Mouse (Mus musculus) forebrain, embryonic 16.5 days (tissue): ENCODE measurements around the gene Mpi. TPM values are rescaled to one million over a fixed set of nuclear protein-coding genes. Genes with fewer than 3 reads are reported as not detected.

ENCODE experiments used
- ATAC-seq: fragments of 200-750 bp; cut with Nextera tagmentation; 2 replicates; pipeline ENCODE4 v1.8.0; 2017; ENCODE audit warnings: mild to moderate bottlenecking, moderate library complexity
- H3K27ac ChIP-seq: fragments of 300-500 bp; sonication (generic); 2 replicates; pipeline ENCODE4 v1.5.1; 2014; ENCODE audit warnings: low read length, control low read depth
- H3K27me3 ChIP-seq: fragments of 300-500 bp; sonication (generic); replicated peaks from 2 replicates; pipeline ENCODE4 v1.6.1; 2014; ENCODE audit warnings: low read length; ENCODE audit not compliant: control insufficient read depth, insufficient read depth
- H3K36me3 ChIP-seq: fragments of 300-500 bp; sonication (generic); 2 replicates; pipeline ENCODE4 v1.6.1; 2014; ENCODE audit not compliant: control insufficient read depth, insufficient read depth
- H3K4me1 ChIP-seq: fragments of 300-500 bp; sonication (generic); replicated peaks from 2 replicates; pipeline ENCODE4 v1.6.1; 2014; ENCODE audit warnings: low read length; ENCODE audit not compliant: control insufficient read depth, insufficient read depth
- H3K4me2 ChIP-seq: fragments of 300-500 bp; sonication (generic); 2 replicates; pipeline ENCODE4 v1.6.1; 2014; ENCODE audit warnings: mild to moderate bottlenecking, low read length, control low read depth
- H3K4me3 ChIP-seq: fragments of 300-500 bp; sonication (generic); replicated peaks from 2 replicates; pipeline ENCODE4 v1.5.1; 2014; ENCODE audit warnings: mild to moderate bottlenecking, low read length, control low read depth
- H3K9ac ChIP-seq: fragments of 300-500 bp; sonication (generic); replicated peaks from 2 replicates; pipeline ENCODE4 v1.6.1; 2014; ENCODE audit warnings: low read depth, low read length, control low read depth
- H3K9me3 ChIP-seq: fragments of 300-500 bp; sonication (generic); 2 replicates; pipeline ENCODE4 v1.6.1; 2016; ENCODE audit warnings: low read length; ENCODE audit not compliant: control insufficient read depth
- WGBS: fragments of 180-500 bp; shearing (Covaris S2); extraction: QIAGEN DNeasy Blood & Tissue Kit; methylation state at CpG from one replicate; pipeline ENCODE4 v1.1.7; 2014; 5-methylcytosine and 5-hydroxymethylcytosine counted together
- polyA plus RNA-seq: library from polyadenylated mRNA; unstranded; fragments of >200 nt; fragmentation: Nextera tagmentation; extraction: Ambion mirVana; gene quantifications from 2 replicates; pipeline ENCODE4 v1.2.1, GENCODE M21; 2015

The Mpi gene
- polyA plus RNA-seq, 1 experiment from 2014 or later: 73.7 TPM

DNA sequence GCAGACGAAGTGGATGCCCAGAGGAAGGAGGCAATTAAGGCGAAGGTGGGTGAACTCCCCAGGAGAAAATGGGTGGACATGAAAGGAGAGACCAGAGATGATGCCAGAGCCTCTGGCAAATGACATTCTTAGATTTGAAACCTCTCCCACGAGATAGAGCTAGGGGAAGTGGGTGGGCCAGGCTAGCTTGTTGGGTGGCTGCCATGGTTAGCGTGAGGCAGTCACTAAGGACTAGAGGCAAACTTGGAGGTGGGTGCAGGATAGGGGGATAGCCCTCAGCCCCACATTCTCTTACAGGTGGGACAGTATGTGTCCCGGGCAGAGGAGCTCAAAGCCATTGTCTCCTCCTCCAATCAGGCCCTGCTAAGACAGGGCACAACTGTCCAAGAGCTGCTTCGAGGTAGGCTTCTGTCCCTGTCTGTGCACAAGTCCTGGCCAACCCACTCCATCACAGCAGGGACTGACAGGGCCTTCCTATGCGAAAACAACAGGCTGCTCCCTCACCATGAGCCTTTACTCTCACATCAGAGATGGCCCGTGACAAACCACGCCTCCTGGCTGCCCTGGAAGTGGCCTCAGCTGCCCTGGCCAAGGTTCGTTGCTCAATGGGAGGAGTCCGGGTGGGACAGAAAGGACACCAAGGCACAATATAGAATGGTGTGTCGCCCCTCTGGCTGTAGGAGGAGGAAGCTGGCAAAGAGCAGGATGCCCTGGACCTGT, 41.1 kb upstream of the Mpi start:
- no peak overlapping the region for H3K4me3 ChIP-seq
- 58% methylated on average over 12 of the region's 12 CpGs for WGBS
- no peak for ATAC-seq

DNA sequence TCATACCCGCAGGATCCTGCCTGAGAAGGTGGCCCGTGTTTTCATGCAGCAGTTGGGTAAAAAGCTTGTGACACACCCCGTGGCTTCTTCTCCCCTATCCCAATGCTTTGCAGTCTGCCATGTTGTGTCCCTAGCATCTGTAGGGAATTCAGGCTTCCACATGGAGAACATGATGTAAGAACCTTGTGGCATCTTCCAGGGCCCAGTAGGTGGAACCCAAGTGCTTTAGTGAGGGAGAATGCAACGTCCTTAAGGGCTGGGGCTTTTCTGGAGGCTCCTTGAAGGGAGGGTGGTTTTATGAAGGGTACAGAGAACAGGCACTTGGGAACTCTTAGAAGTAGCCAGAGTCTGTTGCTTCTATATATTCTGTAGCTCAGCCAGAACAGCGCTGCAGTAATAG, 38.2 kb upstream of the Mpi start:
- Histone ChIP-seq H3K9ac (no peak overlapping the region), H3K4me3 (no peak overlapping the region), H3K27me3 (no peaks in the 10 kb centered on the region), H3K4me2 (no peak overlapping the region; the same call in 1 of the 2 replicates), H3K27ac (no peak overlapping the region), H3K4me1 (peaks cover 15% of the 10 kb centered on the region), H3K36me3 (peaks cover 10% of the 10 kb centered on the region), H3K9me3 (no peaks in the 10 kb centered on the region)
- no peak for ATAC-seq
- WGBS: 36% methylated on average over 5 of the region's 5 CpGs

More for the DNA sequence above, 41.1 kb upstream of the Mpi start:
- Histone ChIP-seq H3K4me2 (no peak overlapping the region), H3K27me3 (no peaks in the 10 kb centered on the region), H3K9me3 (no peaks in the 10 kb centered on the region), H3K4me1 (peaks cover 15% of the 10 kb centered on the region), H3K36me3 (peaks cover 7% of the 10 kb centered on the region), H3K9ac (no peak overlapping the region), H3K27ac (no peak overlapping the region)

DNA sequence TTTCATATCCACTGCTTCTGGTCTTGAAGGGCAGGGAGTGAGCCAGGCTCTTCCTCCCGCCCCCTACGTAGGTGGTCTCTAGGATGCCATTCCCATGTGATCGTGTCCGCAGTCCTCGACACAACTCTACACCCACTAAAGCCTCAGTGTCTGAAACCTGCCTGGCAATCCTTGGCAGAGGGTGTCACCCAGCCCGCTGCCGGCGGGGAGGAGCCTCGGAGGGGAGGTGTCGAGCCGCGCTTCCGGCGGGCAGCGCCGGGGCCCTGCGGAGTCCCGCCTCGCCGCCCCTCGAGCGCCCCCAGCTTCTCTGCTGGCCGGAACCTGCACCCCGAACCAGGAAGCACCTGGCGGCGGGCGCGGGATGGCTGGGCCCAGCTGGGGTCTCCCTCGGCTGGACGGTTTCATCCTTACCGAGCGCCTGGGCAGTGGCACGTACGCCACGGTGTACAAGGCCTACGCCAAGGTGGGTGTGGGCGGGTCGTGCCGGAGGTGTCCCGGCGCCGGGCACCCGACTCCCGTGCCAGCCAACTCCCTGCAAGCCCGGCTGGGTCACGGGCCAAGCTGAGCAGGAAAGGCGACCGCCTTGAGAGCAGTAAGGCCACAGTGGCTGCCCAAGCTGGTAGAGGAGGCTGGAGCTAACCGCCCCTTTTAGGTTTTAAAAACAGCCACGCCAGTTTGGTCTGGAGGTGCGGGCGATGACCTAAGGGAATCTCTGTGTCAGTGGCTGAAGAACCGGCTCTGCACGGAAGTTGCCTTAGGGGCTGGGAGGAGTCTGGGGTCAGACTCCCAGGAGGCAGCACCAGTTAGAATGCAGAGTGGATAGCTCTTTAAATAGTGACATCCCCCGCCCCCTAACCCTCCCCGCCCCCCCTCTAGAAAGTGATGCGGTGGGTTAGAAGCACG, 36.9 kb upstream of the Mpi start, which contains the start of gene Ulk3:
TSS of gene Ulk3 (plus strand) at position 229 of the 903 bp plus-strand sequence.
- H3K9ac ChIP-seq: peak within 1 kb of the TSS; percentile 89
- peaks cover 3% of the 10 kb centered on the region; the same call in 1 of the 2 replicates for H3K36me3 ChIP-seq
- no peaks in the 10 kb centered on the region for H3K27me3 ChIP-seq
- H3K4me3 ChIP-seq: peak within 1 kb of the TSS; percentile 79
- H3K4me1 ChIP-seq: peaks cover 15% of the 10 kb centered on the region
- peak within 1 kb of the TSS; percentile 67 for H3K27ac ChIP-seq
- under 1% methylated on average over 58 of the region's 58 CpGs for WGBS
- H3K9me3 ChIP-seq: no peaks in the 10 kb centered on the region
- peak within 1 kb of the TSS; percentile 76 for H3K4me2 ChIP-seq
- ATAC-seq: peak; percentile 91

DNA sequence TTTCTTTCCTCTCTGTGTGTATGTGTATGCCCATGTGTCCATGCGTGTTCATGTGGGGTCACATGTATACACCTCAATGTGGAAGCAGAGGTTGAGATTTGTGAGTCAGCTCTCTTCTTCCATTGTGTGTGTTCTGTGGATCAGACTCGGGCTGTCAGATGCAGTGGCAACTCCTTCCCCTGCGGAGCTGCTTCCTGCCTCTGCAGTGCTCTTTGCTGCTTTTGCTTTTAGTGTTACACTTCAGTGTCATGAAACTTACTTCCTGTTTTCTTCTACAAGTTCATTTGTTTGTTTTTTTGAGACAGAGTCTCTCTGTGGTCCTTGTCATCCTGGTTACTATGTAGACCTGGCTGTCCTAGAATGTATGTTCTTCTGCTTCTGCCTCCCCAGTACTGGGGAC, 32.4 kb upstream of the Mpi start:
- Histone ChIP-seq H3K27ac (no peak overlapping the region), H3K4me1 (peaks cover 7% of the 10 kb centered on the region), H3K9ac (no peak overlapping the region), H3K4me3 (no peak overlapping the region), H3K27me3 (no peaks in the 10 kb centered on the region), H3K4me2 (no peak overlapping the region), H3K36me3 (peaks cover 37% of the 10 kb centered on the region), H3K9me3 (no peaks in the 10 kb centered on the region)
- WGBS: 90% methylated on average over 3 of the region's 3 CpGs
- no peak for ATAC-seq

DNA sequence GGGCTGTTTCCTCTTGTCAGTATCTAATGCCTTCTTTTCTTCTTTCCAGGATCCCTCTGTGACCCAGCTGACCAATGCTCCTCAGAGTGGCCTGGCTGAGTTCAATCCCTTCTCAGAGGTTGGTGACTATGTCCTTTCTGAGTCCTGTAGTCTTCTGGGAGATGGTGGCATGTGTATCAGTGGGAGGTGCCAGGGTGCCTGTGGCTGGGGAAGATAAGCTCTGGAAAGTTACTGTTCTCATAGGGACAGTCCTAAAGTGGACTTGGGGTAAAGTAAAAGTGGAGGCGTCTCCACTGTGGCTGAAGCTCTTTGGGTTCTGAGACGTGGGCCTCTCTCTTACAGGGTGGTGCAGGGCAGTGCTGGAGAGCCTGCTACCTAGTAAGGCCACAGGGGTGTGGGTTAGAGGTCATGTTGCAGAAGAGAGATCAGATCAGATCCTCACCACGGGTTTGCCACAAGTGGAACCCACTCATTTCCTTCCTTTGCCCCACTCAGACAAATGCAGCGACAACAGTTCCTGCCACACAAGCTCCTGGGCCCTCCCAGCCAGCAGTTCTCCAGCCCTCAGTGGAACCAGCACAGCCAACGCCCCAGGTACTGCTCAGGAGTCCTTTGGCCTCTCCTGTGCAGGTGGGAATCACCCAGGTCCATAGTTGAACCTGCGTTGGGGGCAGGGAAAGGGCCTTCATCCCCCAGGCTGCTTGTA, 24.7 kb upstream of the Mpi start:
- Histone ChIP-seq H3K4me1 (no peaks in the 10 kb centered on the region), H3K27ac (no peak overlapping the region), H3K36me3 (peaks cover 23% of the 10 kb centered on the region), H3K27me3 (no peaks in the 10 kb centered on the region), H3K4me2 (no peak overlapping the region), H3K9me3 (no peaks in the 10 kb centered on the region), H3K9ac (no peak overlapping the region), H3K4me3 (no peak overlapping the region)
- no peak for ATAC-seq
- 84% methylated on average over 6 of the region's 6 CpGs for WGBS

DNA sequence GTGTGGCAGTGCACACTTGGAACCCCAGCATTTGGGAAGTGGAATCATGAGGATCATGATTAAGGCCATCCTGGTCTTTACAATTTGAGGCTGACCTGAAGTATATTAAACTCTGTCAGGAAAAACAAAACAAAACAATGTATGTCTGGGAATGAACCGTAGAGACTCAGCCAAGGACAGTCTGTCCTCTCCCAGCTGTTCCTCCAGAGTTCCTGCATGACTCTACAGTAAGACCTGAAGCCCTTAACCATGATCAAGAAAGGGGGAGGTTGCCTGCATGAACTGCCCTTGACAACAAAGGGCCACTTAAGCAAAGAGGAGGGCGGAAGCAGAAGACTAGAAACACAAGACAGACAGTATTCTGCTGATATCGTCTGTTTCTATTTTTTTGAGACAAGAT, 23.0 kb upstream of the Mpi start:
- WGBS: 83% methylated on average over 3 of the region's 3 CpGs
- no peak overlapping the region for H3K4me2 ChIP-seq
- no peaks in the 10 kb centered on the region for H3K27me3 ChIP-seq
- H3K9ac ChIP-seq: no peak overlapping the region
- no peak for ATAC-seq
- H3K27ac ChIP-seq: no peak overlapping the region
- no peaks in the 10 kb centered on the region for H3K9me3 ChIP-seq
- H3K36me3 ChIP-seq: peaks cover 12% of the 10 kb centered on the region; the same call in 1 of the 2 replicates
- no peaks in the 10 kb centered on the region for H3K4me1 ChIP-seq
- H3K4me3 ChIP-seq: no peak overlapping the region

DNA sequence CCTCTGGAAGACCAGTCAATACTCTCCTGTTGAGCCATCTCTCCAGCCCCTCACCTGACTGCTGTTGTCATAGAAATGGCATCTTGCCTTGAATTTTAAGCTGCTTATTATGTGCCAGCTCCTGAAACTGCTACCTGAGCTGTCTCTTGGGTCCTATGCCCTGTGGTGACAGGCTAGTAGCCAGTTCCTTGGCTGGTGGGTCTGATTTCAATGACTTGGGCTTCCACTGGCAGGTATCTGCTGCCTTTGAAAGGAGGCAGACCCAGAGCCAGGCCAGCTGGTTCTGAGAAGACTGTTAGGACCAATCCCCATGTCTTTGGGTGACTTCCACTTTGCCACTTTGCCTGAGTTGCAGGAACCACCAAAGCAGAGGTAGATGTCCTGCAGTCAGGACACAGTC, 21.8 kb upstream of the Mpi start:
- no peaks in the 10 kb centered on the region for H3K4me1 ChIP-seq
- no peaks in the 10 kb centered on the region for H3K27me3 ChIP-seq
- no peak for ATAC-seq
- H3K4me3 ChIP-seq: no peak overlapping the region
- H3K9ac ChIP-seq: no peak overlapping the region
- H3K4me2 ChIP-seq: no peak overlapping the region
- H3K9me3 ChIP-seq: no peaks in the 10 kb centered on the region
- H3K27ac ChIP-seq: no peak overlapping the region
- peaks cover 8% of the 10 kb centered on the region; the same call in 1 of the 2 replicates for H3K36me3 ChIP-seq

DNA sequence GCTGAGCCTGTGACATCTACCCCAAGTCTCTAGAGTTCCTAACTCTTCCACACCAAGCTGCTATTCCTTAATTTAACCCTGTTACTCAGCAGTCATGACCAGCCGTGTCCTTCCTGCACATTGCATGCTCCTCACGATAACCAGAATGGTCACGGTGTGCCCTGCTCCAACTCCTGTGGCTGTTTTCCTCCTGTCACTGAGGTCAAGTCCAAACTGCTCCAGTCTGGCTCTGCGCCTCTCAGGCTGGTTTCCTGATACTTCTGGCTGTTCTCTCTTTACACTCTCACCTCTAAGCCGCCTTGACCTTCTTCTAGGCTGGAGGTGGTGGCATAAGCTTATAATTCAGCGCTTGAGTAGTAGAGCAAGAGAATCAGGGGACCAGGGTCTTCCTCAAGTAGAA, 15.9 kb upstream of the Mpi start:
- Histone ChIP-seq H3K9ac (no peak overlapping the region), H3K27me3 (no peaks in the 10 kb centered on the region), H3K4me2 (no peak overlapping the region), H3K4me3 (no peak overlapping the region), H3K27ac (no peak overlapping the region), H3K9me3 (no peaks in the 10 kb centered on the region), H3K36me3 (peaks cover 3% of the 10 kb centered on the region; the same call in 1 of the 2 replicates), H3K4me1 (peaks cover 14% of the 10 kb centered on the region)
- ATAC-seq: no peak
- 96% methylated on average over 6 of the region's 6 CpGs for WGBS

DNA sequence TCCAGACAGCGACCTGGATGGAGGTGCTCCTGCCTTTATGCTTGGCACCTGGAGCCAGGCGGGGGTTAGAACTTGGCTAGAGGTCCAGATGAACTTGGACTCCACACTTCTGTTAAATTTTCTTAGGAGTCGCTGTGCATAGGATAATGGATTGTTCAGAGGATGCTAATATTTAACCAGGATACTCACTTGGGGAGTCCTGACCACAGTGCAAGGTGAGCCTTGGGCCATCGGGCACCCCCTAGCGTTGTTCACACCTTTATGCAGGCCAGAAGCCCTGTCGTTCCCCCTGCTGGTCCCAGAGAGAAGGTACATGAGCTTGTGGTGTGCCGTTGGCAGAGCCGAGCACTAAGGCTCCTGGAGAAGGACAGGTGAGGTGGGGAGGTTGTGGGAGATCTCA, 14.3 kb upstream of the Mpi start:
- no peaks in the 10 kb centered on the region for H3K27me3 ChIP-seq
- H3K9ac ChIP-seq: no peak overlapping the region
- no peak for ATAC-seq
- peaks cover 3% of the 10 kb centered on the region; the same call in 1 of the 2 replicates for H3K36me3 ChIP-seq
- H3K27ac ChIP-seq: no peak overlapping the region
- H3K9me3 ChIP-seq: no peaks in the 10 kb centered on the region
- no peak overlapping the region for H3K4me2 ChIP-seq
- peaks cover 27% of the 10 kb centered on the region for H3K4me1 ChIP-seq
- no peak overlapping the region for H3K4me3 ChIP-seq
- WGBS: 57% methylated on average over 8 of the region's 8 CpGs
